Mouse (Mus musculus): ENCODE measurements around the gene Mccc1.
A peak's percentile ranks its signal among the peaks of the same experiment; 100 is the strongest.

Mccc1 gene

DNA sequence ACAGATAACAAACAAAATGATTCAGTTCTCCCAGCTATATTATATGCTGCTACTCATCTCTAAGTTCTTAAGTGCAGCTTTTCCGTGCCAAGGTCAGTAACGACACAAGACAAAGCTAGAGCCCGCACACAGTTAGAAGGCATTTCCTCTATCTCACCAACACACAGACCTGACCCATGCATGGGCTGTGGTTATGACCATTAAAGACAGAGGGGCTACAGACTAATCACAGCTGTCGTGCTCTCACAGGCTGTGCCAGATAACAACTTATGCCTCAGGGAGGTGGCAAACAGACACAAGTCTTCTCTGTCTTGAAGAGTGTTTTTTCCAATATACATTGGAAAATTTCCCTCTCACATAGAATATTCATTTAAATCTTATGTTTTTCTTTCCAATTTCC, 35.5 kb downstream of the Mccc1 start:
- DNase-seq (ENCODE audit: low spot score in 2 of 2), result no peak

DNA sequence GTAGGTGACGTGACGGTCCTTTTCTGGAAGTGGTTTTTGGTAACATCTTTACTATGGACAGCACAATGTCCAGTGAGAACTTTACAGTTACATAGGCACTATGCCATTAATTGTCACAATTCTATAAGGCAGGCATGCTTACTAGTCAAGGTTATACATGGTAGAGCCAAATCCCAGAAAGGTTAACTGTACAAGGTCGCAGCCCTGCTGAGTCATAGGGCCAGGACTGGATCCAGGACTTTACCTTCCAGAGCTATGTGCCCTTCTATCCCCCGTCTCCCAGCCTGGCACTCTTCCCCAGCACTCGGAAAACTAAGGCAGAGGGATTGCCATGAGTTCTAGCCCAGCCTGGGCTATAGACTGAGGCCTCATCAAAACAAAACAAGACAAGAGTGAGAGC, 36.6 kb downstream of the Mccc1 start:
- DNase-seq (ENCODE audit: low spot score in 2 of 2), result no peak

DNA sequence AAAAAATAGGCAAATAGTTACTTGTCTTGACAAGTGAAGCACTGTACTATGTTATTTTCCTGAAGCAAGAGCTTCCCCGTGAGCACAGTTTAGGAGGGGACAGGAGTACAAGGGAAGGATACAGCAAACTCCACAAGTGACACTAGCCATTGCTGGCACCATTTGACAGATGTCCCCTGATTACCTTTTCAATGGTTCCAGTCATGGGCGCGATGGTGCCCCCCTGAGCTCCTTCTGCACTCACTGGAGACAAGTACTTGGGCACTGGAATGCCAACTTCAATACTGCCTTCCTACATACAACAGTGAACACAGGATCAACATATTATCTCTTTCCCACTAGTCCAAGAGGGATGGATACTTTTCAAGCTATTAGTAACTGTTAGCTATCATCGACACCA, 37.1 kb downstream of the Mccc1 start:
- no peak for DNase-seq (ENCODE audit: low spot score in 2 of 2)

DNA sequence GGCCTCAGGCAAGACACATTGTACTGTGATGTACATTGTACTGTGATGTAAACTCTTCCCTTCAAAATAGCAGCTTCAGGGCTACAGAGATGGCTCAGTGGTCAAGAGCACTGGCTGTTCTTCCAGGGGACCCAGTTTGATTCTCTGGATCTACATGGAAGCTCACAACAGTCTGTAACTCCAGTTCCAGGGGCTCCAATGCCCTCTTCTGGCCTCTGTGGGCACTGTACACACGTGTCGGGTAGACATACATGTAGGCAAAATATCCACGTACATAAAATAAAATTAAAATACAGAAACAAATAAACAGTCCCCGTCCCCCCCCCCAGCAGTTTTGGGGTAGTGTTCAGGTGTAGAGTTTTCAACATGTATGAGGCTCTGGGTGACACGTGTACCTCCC, 37.5 kb downstream of the Mccc1 start:
- DNase-seq (ENCODE audit: low spot score in 2 of 2), result no peak

DNA sequence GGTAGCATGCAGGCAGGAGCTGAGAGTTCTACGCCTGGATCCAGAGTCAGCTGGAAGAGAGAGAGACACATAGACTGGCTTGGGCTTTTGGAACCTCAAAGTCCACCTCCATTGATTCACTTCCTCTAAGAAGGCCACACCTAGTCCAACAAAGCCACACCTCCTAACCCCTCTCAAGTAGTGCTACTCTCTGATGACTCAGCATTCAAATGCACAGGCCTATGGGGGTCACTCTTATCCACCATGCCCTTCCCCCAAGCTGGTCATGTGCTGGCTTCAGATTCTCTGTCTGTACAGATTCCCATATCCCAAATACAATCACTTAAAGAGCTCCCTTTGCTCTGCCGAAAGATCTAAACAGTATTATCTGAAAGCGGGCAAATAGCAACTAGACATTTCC, 43.2 kb downstream of the Mccc1 start:
- no peak for DNase-seq (ENCODE audit: low spot score in 2 of 2)

DNA sequence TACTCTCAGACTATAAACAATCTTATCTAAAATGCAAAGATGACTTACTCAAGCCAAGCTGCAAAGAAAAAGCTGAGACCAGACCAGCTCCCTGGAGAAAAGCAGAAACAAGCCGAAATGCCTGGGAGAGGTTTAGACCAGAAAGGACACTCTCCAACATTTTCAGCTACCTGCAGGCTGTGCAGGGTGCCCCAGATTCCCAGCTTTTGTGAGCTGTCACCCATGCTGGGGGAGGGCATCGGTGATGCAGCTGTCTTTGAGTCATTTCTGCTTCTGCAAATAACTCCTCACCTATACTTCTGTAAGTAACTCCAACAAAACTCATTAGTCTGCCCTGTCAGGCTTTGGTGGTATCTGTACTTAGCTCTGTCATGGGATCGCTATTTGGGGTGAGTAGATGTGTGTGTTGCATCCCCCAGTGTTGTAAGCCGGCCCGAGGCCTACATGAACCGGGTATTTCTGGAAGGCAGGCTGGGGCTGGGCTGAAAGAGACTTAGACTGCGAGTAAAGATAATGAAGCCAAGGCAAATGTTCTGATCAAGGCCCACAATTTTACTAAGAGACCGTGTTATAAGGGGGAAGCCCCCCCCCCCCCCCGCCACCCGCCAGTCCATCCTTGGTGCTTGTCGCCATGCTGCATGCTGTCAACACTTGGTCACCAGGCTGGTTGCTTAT, 45.4 kb downstream of the Mccc1 start:
- peak in 1 of 2 experiments; percentile 22 for DNase-seq (ENCODE audit: low spot score in 2 of 2)

DNA sequence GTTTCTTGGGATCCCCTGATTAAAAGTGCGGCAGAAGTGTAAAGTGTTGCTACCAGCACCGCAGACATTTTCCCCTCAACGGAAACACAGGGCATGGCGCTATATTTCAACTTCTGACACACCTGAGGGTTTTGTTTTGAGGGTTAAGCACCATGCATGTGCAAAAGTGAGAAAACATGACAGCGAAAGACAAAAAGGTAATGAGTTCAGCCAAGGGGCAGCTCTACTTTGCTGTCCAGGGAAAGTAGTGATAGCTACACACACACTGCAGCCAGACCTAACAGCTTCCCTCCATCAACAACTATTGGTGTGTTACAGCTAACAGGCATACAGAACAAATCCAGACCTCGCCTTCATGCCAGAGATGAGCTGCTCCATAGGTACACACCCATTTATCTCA, 46.7 kb downstream of the Mccc1 start:
- DNase-seq (ENCODE audit: low spot score in 2 of 2), result no peak

DNA sequence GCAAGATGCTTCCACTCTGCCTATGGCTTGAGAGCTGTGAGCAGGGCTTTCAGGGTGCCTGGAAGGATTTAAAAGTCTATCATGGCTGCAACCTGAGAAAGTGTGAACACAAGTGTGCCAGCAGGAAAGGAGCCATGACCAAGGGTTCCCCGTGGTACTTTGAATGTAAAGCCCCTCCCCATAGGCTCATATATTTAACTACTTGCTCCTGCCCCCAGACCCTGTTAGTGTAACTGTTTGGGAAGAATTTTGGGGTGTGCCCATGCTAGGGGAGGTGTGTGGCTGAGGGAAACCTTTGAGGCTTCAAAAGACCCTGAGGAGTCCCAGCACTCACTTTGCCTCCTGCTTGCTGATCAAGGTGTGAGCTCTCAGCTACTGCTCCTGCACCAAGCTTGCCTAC, 47.3 kb downstream of the Mccc1 start:
- DNase-seq (ENCODE audit: low spot score in 2 of 2), result no peak

DNA sequence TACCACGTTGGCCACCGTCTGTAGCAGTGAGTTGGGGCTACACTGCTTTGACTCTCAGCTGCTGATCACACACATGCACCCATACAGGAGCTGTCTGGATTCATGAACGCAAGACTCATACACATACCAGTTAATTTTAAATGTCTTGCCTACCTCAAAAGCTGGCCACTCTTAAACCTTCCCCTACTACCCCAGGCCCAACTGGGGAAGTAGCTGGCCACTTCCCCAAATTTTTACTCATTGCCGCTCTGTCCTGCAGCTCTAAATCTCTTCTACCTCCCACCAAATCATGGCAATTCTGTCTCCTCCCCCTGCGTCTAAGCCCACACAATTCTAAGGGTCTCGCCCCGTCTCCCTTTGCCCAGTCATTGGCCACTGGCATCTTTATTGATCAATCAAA, 52.3 kb downstream of the Mccc1 start:
- DNase-seq (ENCODE audit: low spot score in 2 of 2), result no peak

DNA sequence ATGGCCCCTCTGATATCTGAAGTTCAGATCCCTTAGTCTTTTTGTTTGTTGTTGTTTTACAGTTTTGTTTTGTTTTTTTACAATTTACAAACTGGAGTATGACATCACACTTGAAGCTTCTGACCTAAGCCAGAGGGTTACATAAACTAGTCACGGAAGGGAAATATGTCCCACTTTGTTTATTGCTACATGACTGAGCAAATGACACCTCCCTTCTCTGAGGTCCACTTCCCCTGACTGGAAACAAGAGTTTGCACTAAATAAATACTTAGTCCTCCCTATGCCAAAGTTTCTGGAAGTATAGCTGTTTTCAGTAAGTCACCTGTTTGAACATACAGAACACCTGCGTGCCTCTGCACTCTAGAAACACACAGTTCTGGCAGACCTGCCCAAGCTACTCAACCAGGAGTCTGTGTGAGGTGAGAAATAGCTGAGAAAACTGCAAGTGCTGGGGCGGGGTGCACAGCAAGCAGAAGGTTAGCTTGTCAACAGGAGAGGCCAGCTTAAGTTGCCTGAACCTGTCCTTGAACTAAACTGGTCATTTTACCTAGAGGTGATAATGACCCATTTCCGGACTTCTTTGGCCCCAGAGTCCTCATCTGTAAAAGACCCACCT, 59.9 kb downstream of the Mccc1 start:
- no peak for DNase-seq (ENCODE audit: low spot score in 2 of 2)

DNA sequence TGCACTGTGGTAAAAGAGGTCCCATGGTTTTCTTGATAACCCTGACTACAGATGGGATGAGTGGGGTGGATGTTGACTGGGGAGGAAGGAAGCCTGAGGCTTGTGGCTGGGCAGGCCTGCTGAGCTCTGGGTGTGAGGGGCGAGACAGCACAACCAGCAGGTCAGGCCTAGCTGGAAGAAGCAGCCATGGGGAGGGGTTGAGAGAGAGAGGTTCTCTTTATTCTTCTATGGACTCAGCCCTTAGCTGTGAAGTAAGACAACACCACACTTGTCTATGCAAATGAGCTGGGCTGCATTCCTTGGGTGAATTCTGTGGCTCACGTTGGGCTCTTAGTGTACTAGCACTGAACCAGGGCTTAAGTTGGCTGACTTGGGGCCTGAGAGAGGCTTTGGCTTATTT, 60.4 kb downstream of the Mccc1 start:
- no peak for DNase-seq (ENCODE audit: low spot score in 2 of 2)

DNA sequence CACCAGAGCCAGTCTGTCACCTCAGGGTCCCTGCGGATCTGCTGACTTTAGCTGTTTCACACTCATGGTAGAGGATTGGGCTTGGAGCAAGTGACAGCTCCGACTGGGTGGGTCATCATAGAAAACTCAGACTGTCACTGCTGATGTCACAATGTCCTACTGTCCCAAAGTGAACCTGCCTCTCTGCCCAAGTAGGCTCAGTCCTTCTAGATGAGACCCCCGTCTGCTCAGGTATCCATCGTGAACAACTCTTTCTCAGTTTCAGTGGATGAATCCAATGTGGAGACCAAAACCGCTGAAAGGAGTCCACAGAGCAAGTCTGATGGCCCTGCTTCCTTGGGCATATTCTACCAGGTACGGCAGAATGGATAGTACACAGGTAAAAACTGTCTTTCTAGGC, 63.1 kb downstream of the Mccc1 start, which contains the start of gene Dcun1d1:
TSS of gene Dcun1d1 (minus strand) at position 101 of the 400 bp plus-strand sequence.
- DNase-seq (ENCODE audit: low spot score in 2 of 2), result no peak

DNA sequence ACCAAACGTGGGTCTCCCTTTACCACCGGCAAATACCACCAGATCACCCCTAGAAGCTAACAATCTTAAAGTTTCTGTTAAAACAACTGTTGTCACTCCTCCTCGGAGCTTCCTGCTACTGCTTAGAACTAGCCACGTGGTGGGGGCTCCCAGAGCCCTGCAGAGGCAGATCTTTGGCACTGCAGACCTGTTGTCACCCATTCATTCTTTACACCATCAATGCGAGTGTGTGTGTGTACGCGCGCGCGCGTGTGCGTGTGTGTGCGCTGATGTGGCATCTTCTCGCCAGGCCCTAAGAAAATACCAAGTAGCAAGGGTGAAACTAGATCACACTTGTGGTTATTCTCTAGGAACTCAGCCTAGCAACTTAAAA, 67.1 kb downstream of the Mccc1 start:
- peak in 1 of 2 experiments; percentile 12 for DNase-seq (ENCODE audit: low spot score in 2 of 2)

DNA sequence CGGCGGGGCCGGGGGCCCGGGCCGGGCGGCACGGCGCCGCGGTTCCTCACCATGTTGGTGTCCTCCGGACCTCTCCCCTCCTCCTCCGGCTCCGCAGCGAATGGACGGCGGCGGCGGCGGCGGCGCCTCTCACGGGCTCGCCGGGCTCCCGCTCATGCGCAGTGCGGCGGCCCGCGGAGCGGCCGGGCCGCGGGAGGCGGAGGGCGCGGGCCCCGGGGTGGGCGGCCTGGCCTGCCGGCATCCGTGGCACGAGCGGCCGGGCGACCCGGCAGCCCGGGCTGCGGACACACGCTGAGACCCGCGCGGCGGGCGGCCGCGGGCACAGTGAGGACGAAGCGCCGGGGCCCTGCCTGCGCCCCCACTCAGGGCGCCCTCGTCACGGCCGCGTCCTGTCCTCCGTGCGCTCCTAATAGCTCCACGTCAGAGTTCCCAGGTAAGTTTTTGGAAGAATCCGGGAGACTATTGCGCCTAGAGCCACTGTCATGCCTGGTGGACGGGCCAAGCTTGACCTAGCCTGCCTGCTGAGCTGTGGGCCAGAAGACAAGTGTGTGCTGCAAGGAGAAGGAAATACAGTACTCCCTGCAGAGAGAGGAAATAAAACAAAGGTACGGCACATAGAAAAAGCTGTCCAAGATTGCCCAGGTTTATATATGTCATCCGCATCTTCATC, 67.6 kb downstream of the Mccc1 start:
- peak in 1 of 2 experiments; percentile 73 for DNase-seq (ENCODE audit: low spot score in 2 of 2)

DNA sequence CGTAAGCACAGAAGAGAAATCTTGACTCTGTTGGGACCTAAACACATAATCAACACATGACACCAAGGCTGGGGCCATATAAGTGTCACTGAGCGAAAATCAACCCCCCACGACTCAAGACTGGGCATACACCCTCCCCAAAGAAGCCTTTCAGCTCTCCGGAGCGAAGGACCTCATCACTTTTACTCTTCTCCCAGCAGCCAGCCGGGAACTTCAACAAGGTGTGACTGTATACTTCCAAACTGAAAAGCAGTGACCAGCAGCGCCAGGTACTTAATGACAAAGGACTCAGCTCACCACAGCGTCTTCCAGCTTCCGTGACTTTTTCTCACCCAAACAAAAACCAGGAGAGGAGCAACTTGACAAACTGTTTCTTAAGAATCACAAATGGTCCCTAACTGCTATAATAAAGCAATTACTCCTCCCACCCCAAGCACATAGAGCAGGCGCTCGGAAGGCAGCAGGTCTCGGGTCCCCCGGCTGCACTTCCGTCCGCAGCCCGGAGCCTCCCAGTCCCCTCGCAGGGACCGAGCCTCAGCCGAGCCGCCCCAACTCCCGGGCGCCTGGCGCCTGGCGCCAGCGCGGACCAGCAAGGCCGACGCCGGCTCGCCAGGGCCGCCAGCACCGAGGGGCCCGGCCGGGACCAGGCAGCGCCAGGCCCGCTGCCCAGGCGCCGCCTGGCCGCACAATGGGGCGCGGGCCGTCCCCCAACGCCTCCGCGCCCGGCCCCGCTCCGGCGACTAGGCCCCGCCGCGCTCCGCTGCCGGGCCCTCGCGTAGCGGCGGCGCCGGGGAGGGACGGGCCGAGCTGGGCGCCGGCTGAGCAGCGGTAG, 68.4 kb downstream of the Mccc1 start:
- peak in 1 of 2 experiments; percentile 29 for DNase-seq (ENCODE audit: low spot score in 2 of 2)

DNA sequence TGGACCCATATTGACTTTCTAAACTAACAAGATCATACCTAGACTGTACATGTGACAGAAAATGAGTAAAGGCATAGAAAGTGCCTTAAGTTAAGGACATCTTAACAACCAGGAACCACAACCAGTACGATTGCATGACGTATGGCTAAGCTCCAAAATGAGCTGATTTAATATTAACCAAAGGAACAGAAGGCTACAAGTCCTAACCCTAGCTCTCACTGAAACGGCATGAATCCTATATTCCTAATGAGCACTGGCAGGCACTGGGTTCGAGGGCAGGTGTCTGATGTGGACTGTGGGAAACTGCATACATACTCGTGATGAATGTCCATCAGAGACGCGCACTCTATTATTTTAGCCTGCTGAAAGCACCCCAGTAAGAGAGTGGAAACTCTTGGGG, 69.1 kb downstream of the Mccc1 start:
- DNase-seq (ENCODE audit: low spot score in 2 of 2), result no peak

DNA sequence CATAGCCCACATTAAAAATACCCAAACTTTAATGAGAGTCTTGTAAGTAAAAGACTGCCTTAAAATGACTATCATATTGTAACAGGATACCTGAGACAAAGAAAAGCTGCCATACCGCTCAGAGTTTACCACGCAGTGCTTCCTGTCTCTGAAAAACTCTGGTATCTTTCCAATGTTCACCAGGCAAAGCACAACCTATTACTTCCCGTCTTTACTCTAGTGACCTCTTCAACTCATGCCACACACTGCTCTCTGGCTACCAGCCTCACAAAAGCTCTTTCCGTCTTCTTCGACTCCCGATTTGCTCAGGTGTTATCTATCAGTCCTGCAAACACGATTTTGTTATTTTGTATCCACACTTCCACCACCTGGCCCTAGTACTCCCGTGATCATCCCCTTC, 70.6 kb downstream of the Mccc1 start:
- DNase-seq (ENCODE audit: low spot score in 2 of 2), result no peak

DNA sequence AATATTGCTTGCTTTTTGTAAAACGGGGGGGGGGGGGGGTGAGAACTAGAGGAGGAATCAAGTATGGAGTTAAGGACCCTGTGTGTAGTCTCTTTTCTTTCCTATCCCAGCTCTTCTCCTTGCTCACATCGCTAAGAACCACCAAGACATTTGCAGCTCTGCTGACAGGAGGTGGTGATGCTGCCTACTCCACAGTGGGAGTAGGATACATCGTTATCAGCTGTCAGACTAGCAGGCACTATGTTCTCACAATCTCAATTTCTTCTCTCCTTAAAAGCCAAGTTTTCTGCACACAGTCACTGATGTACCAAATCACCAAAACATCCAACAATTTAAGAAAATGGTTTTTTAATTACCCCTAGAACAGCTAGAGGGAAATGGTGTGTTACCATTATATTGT, 71.1 kb downstream of the Mccc1 start:
- no peak for DNase-seq (ENCODE audit: low spot score in 2 of 2)

DNA sequence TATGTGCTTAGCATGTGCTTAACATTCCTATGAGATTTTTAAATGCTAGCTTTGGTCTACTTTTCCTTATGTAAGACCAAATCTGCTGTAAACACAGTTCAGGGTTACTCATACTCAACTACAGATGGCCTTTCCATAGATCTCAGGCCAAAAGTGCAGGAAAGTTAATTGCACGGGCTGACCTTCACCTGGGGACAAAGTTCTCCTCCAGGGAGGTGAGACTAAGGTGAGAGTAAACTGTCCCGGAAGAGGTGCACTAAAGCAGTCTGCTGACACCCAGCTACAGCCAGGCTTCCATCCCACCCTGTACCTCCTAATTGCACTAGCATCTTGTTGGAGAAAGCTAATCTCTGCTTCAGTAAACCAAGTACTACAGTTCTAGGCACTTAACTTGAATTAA, 74.6 kb downstream of the Mccc1 start:
- DNase-seq (ENCODE audit: low spot score in 2 of 2), result no peak

DNA sequence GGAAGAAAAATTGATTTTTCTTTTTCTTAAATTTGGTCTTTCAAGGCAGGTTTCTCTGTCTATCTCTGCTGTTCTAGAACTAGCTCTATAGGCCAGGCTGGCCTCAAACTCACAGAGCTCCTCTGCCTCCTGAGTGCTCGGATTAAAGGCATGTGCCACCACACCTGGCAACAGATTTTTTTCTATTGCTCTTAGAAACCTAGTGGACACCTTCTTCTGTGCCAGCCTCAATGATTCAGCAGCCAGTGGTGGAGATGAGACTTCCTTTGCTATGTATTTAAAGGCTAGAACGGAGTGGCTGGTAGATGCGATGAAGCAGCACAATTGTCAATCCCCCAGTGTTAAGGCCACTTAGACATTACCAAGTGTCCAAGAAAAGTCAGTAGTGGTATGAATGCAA, 76.5 kb downstream of the Mccc1 start:
- DNase-seq (ENCODE audit: low spot score in 2 of 2), result no peak

DNA sequence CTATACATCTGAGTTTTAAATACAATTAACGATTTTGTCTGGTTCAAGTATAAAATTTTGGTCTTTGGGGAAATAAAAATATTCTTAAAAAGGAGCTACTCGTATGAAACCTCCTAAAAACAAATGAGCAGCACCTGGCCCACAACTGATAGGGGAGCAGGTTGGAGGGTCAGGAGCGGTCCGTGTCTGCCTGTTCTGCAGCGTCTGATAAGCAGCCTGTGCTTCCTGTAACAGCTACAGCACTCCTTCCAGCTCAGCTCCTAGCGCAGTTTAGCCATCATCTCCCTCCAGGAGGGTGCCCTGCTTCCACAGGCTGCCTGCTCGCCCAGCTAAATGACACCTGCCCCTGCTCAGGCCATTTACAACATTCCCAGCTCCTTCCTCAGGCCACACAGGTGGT, 77.0 kb downstream of the Mccc1 start:
- DNase-seq (ENCODE audit: low spot score in 2 of 2), result no peak

DNA sequence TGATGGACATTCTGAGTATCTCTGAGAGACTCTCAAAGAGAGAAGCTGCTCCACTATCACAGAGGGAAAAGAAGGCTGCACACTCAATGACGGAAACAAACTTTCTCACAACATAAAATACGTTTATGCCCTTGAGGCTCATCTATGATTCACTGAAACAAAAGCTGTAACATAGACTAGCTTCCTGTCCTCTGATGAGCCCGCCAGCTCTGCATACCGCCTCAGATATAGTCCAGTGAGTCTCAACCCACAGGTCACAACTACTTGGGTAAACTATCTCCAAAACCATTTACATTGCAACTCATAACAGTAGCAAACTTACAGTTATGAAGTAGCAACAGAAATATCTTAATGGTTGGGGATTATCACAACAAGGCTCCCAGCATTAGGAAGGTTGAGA, 78.0 kb downstream of the Mccc1 start:
- DNase-seq (ENCODE audit: low spot score in 2 of 2), result no peak

Data from left cerebral cortex, adult 9 months (tissue).